Mouse (Mus musculus): ENCODE results near the gene Farsa.
"Not testable (repeated sequence)": the region's sequence is repeated elsewhere in the genome, so short reads cannot be mapped to it uniquely, and the experiment has no call there.

Farsa gene

DNA sequence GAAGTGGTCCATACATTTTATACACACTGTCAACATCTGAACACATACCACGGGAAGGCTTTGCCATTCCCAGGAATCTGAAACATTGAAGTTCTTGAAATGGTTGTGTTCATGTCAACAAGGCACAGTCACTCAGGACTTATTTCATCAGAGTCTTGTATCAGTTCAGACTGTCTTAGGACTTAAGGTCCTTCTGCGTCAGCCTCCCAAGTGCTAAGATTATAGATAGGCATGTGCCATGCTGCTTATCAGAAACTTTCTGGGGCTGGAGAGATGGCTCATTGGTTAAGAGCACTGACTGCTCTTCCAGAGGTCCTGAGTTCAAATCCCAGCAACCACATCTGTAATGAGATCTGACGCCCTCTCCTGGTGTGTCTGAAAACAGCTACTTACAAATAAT is 17.6 kb downstream of the Farsa start:
- no peak for DNase-seq

DNA sequence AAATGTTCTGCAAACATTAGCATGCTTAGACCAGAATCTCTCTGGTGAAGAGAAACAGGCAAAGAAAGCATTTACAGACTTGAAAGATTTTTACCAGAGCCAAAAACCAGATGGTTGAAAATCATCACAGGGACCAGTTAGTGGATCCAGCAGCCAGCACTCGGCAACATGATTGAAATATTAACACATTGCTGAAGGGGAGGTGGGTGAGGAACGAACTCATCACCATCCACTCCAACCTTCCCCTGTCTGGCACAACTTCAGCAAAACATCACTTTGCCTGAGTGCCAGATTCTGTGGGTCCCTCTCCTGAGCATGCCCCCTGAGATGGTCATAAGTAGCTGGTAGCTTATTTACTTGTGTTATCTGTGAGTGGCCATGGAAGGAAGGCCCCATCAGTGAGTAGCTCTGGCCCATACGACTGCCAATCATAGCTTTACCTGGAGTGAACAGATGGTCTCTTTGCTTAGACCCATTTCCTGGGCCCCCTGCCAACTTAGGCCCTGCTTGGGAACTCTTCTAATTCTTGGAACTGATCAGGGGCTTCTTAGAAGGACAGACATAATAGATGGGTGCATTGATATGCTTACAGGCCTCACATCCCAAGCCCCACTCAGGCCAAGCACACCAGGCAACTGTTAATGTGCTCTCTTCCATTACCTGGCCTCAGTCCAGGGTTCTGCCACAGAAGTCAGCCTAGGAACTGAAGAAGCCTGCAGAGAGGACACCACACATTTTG is 20.7 kb downstream of the Farsa start:
- no peak for DNase-seq

GRCm38 (mm10) chr8:84878915-84879314 is 22.1 kb downstream of the Farsa start:
- no peak for DNase-seq

DNA sequence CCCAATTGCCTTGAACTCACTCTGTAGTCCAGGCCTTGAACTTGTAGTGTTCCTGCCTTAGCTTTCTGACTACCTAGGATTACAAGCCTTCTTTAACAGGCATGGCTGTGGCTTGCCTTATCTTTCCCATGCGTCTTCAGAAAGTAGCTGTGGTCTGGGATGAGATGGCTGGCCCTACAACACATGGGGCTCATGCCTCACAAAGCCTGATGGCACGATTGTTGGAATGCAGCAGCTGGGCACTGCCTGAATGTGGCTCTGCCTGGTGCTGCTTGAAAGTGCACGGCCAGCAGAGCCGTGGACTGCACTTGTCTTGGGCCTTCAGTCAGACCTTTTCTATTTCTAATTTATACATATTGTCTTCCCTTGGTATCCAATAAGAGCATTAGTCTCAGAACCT is 27.9 kb downstream of the Farsa start:
- no peak for DNase-seq

GRCm38 (mm10) chr8:84888280-84888679 is 31.5 kb downstream of the Farsa start:
- DNase-seq, result no peak

DNA sequence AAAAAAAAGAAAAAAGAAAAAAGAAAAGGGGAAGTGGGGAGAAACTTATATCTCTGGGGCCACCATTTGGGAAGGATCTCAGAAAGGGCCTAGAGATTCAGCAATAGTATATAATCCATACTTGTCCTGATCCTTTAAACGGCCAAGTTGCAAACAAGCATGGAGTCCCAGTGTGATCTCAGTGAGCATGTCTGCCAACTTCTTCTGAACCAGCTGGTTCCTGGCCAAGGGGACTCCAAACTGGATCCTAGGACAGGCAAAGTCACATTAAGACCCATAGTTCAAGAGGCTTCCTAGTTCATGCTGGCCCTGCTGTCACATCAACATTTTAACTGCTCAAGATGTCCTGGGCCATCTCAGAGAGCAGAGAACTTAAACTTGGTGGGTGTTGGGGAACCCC is 32.4 kb downstream of the Farsa start:
- no peak for DNase-seq

- no peak for DNase-seq
Measured at GRCm38 (mm10) chr8:84892993-84893708, 36.4 kb downstream of the Farsa start.

GRCm38 (mm10) chr8:84893709-84894134 is 36.9 kb downstream of the Farsa start, which contains the start of gene Gcdh:
Gene Gcdh, minus strand, starts transcription at chr8:84893921.
- peak; percentile 92 to 94 for DNase-seq

GRCm38 (mm10) chr8:84895963-84896362 is 39.2 kb downstream of the Farsa start:
- no peak for DNase-seq

- DNase-seq, result no peak
Measured at GRCm38 (mm10) chr8:84901071-84901470, 44.3 kb downstream of the Farsa start.

GRCm38 (mm10) chr8:84901752-84902151 is 45.0 kb downstream of the Farsa start, which contains the start of gene Klf1:
Gene Klf1, plus strand, starts transcription at chr8:84901928.
- no peak for DNase-seq

DNA sequence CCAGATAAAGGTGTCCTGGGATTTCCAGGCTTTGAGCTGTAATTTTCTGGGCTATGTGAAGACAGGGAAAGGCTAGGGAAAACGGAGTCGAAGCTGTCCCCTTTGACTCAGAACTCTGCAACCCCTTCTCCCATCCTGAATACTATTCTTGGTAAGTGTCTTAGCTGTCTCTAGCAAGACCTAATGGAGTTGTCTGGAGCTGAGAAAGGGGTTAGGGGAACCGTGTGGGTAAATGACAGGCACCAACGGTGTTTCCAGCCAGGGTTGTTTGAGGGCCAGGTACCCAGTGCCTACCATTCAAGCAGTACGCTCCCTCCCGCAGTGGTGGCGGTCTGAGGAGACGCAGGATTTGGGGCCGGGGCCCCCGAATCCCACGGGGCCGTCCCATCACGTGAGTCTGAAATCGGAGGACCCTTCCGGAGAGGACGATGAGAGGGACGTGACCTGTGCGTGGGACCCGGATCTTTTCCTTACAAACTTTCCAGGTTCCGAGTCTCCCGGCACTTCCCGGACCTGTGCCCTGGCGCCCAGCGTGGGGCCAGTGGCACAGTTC is 45.7 kb downstream of the Farsa start:
- DNase-seq, result no peak

DNA sequence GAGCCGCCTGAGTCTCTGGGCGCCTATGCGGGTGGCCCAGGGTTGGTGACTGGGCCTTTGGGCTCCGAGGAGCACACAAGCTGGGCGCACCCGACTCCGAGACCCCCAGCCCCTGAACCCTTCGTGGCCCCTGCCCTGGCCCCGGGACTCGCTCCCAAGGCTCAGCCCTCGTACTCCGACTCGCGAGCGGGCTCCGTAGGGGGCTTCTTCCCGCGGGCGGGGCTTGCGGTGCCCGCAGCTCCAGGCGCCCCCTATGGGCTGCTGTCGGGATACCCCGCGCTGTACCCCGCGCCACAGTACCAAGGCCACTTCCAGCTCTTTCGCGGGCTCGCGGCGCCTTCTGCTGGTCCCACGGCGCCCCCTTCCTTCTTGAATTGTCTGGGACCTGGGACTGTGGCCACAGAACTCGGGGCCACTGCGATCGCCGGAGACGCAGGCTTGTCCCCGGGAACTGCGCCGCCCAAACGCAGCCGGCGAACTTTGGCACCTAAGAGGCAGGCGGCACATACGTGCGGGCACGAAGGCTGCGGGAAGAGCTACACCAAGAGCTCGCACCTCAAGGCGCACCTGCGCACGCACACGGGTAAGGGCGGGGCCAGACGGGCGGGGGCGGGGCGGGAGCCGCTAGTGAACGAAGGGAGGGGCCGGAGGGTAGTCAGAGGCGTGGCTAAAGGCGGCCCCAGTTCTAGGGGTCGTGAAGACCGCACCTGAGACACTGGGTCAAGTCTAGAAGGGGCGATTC is 46.3 kb downstream of the Farsa start:
- peak; percentile 95 for DNase-seq

- DNase-seq, result no peak
Measured at GRCm38 (mm10) chr8:84904351-84904750, 47.6 kb downstream of the Farsa start.

DNA sequence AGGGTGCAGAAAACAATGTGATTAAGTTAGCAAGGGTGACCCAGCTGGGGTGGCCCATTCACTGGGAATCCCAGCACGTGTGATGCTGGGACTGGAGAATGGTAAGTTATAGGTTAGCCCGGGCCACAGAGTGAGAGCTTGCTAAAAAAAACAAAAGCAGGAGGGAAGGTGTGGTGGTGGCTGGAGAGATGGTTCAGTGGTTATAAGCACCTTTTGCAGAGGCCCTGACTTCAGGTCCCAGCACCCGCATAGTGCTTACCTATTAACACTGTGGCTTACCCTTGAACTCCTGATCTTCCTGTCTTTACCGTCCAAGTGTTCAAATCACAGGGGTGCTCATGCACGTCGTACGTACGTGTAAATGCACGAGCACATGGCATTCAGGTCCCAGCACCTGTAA is 50.2 kb downstream of the Farsa start:
- DNase-seq, result no peak

DNA sequence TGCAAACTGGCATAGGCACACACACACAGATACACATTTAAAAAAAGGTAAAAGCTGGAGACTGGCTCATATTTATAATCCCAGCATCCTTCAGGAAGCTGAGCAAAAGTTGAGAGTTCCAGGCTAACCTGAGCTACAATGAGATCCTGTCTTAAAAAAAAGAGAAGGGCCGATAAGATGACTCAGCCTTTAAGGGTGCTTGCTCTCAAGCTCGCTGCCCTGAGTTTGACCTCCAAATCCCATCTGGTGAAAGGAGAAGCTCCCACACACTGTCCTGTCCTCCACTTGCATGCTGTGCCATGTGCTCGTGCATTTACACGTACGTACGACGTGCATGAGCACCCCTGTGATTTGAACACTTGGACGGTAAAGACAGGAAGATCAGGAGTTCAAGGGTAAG is 50.7 kb downstream of the Farsa start:
- DNase-seq, result no peak

DNA sequence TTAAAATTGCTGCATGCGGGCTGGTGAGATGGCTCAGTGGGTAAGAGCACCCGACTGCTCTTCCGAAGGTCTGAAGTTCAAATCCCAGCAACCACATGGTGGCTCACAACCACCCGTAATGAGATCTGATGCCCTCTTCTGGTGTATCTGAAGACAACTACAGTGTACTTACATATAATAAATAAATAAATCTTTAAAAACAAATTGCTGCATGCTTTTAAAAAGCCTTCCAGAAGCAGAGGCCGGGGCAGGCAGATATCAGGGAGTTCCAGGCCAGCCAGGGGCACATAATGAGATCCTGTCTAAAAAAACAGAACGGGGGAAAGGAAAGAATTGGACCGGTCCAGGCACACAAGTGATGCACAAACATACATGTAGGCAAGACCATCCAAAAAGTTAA is 51.2 kb downstream of the Farsa start:
- not testable (repeated sequence) for DNase-seq

DNA sequence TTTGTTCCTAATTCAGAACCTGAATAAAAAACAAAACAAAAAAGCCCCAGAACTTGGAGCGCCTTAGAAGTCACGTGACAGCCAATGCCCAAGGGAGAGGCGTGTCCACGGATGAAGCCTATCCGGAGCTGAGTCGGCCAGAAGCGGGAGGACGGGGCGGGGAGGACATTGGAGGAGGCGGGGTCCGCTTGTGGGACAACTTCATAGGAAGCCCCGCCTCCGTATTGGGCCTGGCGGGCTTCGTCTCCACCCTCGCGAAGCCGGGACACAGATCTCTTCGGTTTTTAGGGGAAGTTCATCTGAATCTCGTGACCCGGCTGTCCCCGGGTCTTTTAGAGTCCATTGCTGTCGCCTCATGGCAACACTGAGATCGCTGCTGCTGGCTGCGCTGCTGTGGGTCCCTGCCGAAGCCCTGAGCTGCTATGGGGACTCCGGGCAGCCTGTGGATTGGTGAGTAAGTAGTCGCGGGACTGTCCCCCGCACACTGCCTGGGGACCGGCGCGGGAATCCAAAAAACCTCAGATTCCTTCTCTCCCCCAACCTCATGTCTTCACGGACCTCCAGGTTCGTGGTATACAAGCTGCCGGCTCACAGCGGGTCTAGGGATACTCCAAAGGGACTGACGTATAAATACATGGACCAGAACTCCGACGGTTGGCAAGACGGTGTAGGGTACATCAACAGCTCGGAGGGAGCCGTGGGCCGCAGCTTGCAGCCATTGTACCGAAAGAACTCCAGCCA is 51.8 kb downstream of the Farsa start, which contains the start of gene Dnase2a:
Dnase2a (plus strand) TSS at position 140 of the 741 bp plus-strand sequence.
- peak; percentile 96 to 97 for DNase-seq

DNA sequence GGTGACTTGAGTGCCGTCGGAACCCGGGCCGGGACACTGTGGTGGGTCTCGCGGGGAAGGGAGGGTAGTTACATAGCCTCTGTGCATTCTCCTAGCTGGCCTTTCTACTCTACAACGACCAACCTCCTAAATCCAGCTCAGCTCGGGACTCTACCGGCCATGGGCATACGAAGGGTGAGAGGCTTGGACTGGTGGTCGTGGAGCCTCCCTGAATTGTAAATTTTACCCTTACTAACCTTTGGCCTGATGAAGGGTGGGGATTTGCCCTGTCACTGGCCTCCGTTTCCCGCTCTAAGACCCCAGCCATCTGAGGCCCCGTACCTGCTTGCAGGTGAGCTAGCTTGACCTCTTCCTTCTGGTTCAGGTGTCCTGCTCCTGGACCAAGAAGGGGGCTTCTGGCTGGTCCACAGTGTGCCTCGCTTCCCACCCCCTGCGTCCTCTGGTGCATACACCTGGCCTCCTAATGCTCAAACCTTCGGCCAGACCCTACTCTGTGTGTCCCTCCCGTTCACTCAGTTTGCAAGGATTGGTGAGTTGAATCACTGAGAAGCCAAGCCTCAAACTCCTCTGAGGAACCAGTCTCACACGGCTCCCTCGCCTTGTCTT is 52.5 kb downstream of the Farsa start:
- DNase-seq, result no peak

- no peak for DNase-seq
Measured at GRCm38 (mm10) chr8:84909949-84910348, 53.2 kb downstream of the Farsa start.

- no peak for DNase-seq
Measured at GRCm38 (mm10) chr8:84910551-84910950, 53.8 kb downstream of the Farsa start.

DNA sequence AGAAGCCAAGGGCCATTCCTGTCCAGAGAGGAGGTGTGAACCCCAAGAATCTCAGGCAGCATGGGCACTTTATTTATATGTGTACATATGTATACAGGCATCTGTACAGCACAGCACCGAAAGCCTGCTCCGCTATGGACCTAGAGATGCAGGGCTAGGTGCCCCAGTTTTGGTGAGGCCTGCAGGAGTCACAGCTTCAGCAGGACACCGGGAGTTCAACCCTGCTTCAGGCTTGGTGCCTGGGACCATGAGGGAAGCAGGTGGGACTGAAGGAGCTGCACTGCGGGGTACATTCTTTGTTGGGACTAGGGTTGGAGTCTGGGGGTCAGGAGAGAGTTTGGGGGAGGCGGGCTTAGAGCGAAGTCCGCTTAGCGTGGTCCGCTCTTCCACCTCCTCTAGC is 55.1 kb downstream of the Farsa start:
- DNase-seq, result no peak

Measured in lung, postnatal 4 days (tissue).